Mouse (Mus musculus) liver, embryonic 14.5 days (tissue): ENCODE measurements around the gene Pif1. TPM values are rescaled to one million over a fixed set of nuclear protein-coding genes. Genes with fewer than 3 reads are reported as not detected.
A peak's percentile ranks its signal among the peaks of the same experiment; 100 is the strongest.

Experiments
- ATAC-seq: fragments of 200-750 bp; cut with Nextera tagmentation; 2 replicates; pipeline ENCODE4 v1.8.0; 2017; ENCODE audit warnings: moderate number of reproducible peaks, mild to moderate bottlenecking, moderate library complexity; ENCODE audit not compliant: insufficient read depth
- DNase-seq, 3 experiments: peaks; one replicate each; pipeline ENCODE4 v3.0.0-alpha.2; 2012 to 2013; ENCODE audit warnings: low read depth in 3 of 3, low spot score in 3 of 3
- H3K27ac ChIP-seq: fragments of 300-500 bp; sonication (generic); 2 replicates; pipeline ENCODE4 v1.5.1; 2014; ENCODE audit warnings: moderate library complexity, mild to moderate bottlenecking, control low read depth, inconsistent platforms
- H3K27me3 ChIP-seq: fragments of 300-500 bp; sonication (generic); 2 replicates; pipeline ENCODE4 v1.6.1; 2014; ENCODE audit warnings: mild to moderate bottlenecking, low read length, moderate library complexity; ENCODE audit not compliant: control insufficient read depth, insufficient read depth
- H3K36me3 ChIP-seq: fragments of 300-500 bp; sonication (generic); replicated peaks from 2 replicates; pipeline ENCODE4 v1.6.1; 2014; ENCODE audit warnings: low read depth; ENCODE audit not compliant: control insufficient read depth, insufficient read depth
- H3K4me1 ChIP-seq, 2 experiments: fragments of 200-500 bp in 1 of 2; fragments of 300-500 bp in 1 of 2; sonication (generic) in 1 of 2; replicated peaks; 2 replicates each; pipeline ENCODE4 v1.6.1; 2012 to 2014; ENCODE audit warnings: antibody characterized with exemption in 1 of 2, inconsistent platforms in 1 of 2, low read length in 1 of 2; ENCODE audit not compliant: control insufficient read depth in 2 of 2, insufficient read depth in 2 of 2
- H3K4me2 ChIP-seq: fragments of 300-500 bp; sonication (generic); 2 replicates; pipeline ENCODE4 v1.6.1; 2014; ENCODE audit warnings: low read depth, mild to moderate bottlenecking, control low read depth, moderate library complexity
- H3K4me3 ChIP-seq, 2 experiments: fragments of 200-500 bp in 1 of 2; fragments of 300-500 bp in 1 of 2; sonication (generic) in 1 of 2; 2 replicates each; pipeline ENCODE4 v1.5.1; 2012 to 2014; ENCODE audit warnings: low read depth in 2 of 2, low read length in 2 of 2, mild to moderate bottlenecking in 2 of 2, control low read depth in 1 of 2, inconsistent platforms in 1 of 2, moderate library complexity in 1 of 2; ENCODE audit not compliant: insufficient read depth in 1 of 2
- H3K9ac ChIP-seq: fragments of 300-500 bp; sonication (generic); replicated peaks from 2 replicates; pipeline ENCODE4 v1.6.1; 2014; ENCODE audit warnings: mild to moderate bottlenecking, control low read depth, moderate library complexity
- H3K9me3 ChIP-seq: fragments of 300-500 bp; sonication (generic); 2 replicates; pipeline ENCODE4 v1.6.1; 2016; ENCODE audit warnings: low read length, mixed read lengths; ENCODE audit not compliant: control insufficient read depth
- CTCF ChIP-seq: IDR thresholded peaks from 2 replicates; pipeline ENCODE4 v1.5.1; 2016; ENCODE audit warnings: antibody characterized with exemption, low read depth, control low read depth
- EP300 ChIP-seq: IDR thresholded peaks from 2 replicates; pipeline ENCODE4 v1.6.1; 2016; ENCODE audit warnings: antibody characterized with exemption, low read depth
- WGBS: fragments of 180-500 bp; shearing (Covaris S2); extraction: QIAGEN DNeasy Blood & Tissue Kit; methylation state at CpG from one replicate; pipeline ENCODE4 v1.1.7; 2014; ENCODE audit not compliant: insufficient replicate concordance; 5-methylcytosine and 5-hydroxymethylcytosine counted together
- polyA plus RNA-seq, 2 experiments: library from polyadenylated mRNA; depleted of rRNA in 1 of 2; stranded (reverse) in 1 of 2; unstranded in 1 of 2; fragments of >200 nt; fragmentation: Nextera tagmentation in 1 of 2; extraction: Ambion mirVana in 1 of 2; gene quantifications; 2 replicates each; pipeline versions ENCODE4 v1.2.1 to v1.2.3; 2012 to 2014

Gene Pif1
- polyA plus RNA-seq, 2 experiments = 6.8 to 11.9 TPM

DNA sequence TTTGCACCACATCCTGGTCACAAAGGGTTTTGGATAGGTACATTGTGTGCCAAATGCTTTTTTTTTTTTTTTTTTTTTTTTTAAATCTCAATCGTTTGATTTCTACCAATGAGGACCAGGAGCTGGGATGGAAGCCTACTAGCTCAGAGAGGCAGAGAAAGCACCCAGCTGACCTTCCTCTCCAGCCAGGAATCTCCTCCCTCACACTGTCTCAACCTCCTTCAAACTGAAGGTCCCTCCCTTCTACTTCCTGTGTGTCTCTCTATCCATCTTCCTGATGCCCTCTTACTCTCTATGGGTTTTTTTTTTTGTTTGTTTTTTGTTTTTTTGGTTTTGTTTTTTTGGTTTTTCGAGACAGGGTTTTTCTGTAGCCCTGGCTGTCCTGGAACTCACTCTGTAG is 14.0 kb downstream of the Pif1 start:
- Histone ChIP-seq H3K9me3 (no peaks in the 10 kb centered on the region), H3K4me2 (no peak overlapping the region), H3K36me3 (no peaks in the 10 kb centered on the region), H3K4me3 (no peak overlapping the region), H3K27ac (no peak overlapping the region), H3K27me3 (no peaks in the 10 kb centered on the region), H3K4me1 (no peaks in the 10 kb centered on the region), H3K9ac (no peak overlapping the region)
- DNase-seq = no peak
- 40% methylated on average over 2 of the region's 2 CpGs for WGBS
- ATAC-seq = no peak
- TF ChIP-seq EP300 (no peak), CTCF (no peak)

DNA sequence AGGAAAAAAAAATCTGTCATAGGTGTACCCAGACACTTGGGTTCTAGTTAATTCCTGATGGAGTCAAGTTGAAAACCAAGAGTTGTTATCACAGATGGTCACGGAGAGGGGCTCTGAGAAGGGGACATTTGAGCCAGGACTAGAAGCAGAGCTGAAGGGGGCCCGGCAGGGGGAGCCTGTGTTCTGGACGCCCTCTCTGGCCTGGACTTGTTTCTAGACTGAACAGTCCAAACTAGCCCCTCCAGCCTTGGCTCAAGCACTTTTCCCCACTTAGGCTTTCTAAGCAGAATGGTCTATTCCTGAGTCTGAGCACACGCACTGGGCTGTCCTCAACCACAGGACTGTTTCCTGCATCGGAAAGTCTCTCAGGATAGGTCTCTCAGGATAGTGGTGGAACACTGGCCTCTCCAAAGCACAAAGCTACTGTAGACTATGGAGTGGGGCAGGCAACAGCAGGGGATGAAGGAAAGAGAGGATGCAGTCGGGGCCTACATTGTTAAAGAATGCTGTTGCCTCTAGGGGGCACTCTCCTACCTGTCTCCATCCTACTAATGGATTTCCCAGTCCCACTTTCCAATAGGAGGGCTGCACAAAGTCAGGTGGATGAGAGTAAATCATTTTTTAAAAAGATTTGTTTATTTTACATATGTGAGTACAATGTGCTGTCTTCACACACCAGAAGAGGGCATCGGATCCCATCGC is 16.6 kb downstream of the Pif1 start:
- Histone ChIP-seq H3K27me3 (no peaks in the 10 kb centered on the region), H3K36me3 (no peaks in the 10 kb centered on the region), H3K27ac (no peak overlapping the region), H3K9me3 (no peaks in the 10 kb centered on the region), H3K9ac (no peak overlapping the region), H3K4me2 (no peak overlapping the region), H3K4me1 (no peaks in the 10 kb centered on the region), H3K4me3 (no peak overlapping the region)
- WGBS = 53% methylated on average over 8 of the region's 8 CpGs
- ATAC-seq (no peak), DNase-seq (no peak)
- TF ChIP-seq CTCF (peak; percentile 62), EP300 (no peak)

DNA sequence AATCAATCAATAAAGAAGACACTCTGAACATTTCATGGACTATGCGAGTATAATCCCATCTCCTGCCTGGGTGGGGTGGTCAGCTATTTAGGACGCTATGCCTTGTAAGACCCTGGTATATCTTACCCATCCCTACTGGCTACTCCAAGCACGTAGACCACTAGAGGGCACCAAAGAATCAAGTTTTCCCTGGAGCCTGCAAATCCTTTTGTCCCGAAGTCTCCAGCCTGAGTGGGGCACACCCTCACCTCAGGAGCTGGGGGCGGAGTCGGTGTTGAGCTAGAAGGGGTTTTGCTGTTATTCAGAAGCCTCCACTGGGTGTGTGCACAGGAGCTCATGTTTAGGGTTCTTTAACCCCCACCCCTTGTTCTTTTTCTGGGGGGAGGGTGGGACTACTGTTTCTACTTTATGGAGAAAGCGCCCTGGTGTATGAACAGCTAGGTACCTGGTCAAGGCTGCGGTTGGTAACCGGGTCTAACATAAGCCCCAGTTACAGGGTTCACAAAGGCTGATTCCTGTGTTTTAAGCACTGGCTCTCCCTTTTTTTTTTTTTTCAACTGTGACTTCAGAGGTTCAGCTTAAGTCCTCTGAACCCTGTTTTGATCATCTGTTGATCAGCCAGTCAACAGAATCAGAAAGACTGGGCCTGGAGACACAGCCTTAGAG is 18.6 kb downstream of the Pif1 start:
- H3K36me3 ChIP-seq = no peaks in the 10 kb centered on the region
- TF ChIP-seq EP300 = no peak
- TF ChIP-seq CTCF = peak; percentile 82
- no peaks in the 10 kb centered on the region for H3K27me3 ChIP-seq
- H3K4me3 ChIP-seq = no peak overlapping the region
- no peak overlapping the region for H3K27ac ChIP-seq
- WGBS = 7% methylated on average over 9 of the region's 9 CpGs
- ATAC-seq (peak; percentile 47; the same call in 1 of the 2 replicates), DNase-seq (peak; percentile 61 to 69 (median 62))
- no peaks in the 10 kb centered on the region for H3K4me1 ChIP-seq
- H3K9ac ChIP-seq = no peak overlapping the region
- H3K4me2 ChIP-seq = peak overlapping the region; percentile 19; the same call in 1 of the 2 replicates
- no peaks in the 10 kb centered on the region for H3K9me3 ChIP-seq

DNA sequence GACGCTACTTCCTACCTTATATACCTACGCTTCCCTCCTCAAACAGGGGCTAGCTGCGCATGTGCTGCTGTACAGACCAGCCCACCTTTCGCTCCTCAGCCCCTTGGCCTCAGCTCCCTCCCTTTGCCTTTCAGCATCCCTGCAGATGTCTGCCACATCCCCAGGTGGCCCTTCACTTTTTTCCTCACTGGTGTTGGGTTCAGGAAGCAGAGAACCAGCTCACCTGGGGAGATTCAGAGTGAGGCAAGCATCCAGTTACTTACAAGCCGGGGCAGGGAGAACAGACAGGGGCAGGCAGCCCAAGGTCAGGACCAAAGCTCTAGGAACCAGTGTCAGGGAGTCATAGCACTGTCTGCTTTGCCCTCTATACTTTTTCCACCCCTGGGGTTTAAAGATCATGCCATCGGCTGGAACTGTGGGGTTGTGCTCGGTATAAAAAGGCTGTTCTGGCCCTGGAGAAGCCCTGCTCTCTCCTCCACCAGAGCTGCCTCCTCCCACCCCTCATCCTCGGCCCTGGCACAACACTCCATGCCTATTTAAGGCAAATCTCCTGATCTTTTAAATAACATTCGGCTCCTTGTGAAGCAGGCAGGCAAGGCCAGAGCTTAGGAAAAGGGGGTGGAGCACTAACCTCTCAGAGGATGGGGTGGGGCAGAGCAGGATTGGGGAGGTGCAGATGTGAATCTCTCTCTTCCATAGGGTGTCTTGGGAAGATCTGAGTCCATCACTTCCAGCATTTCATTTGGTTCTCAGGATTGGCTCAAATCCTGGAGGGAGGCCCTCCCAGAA is 19.6 kb downstream of the Pif1 start:
- H3K9ac ChIP-seq = no peak overlapping the region
- no peak overlapping the region for H3K4me3 ChIP-seq
- H3K36me3 ChIP-seq = no peaks in the 10 kb centered on the region
- DNase-seq (no peak), ATAC-seq (no peak)
- H3K27ac ChIP-seq = no peak overlapping the region
- no peak overlapping the region for H3K4me2 ChIP-seq
- H3K4me1 ChIP-seq = no peaks in the 10 kb centered on the region
- H3K9me3 ChIP-seq = no peaks in the 10 kb centered on the region
- 50% methylated on average over 9 of the region's 9 CpGs for WGBS
- no peaks in the 10 kb centered on the region for H3K27me3 ChIP-seq
- no peak for TF ChIP-seq CTCF
- TF ChIP-seq EP300 = no peak

DNA sequence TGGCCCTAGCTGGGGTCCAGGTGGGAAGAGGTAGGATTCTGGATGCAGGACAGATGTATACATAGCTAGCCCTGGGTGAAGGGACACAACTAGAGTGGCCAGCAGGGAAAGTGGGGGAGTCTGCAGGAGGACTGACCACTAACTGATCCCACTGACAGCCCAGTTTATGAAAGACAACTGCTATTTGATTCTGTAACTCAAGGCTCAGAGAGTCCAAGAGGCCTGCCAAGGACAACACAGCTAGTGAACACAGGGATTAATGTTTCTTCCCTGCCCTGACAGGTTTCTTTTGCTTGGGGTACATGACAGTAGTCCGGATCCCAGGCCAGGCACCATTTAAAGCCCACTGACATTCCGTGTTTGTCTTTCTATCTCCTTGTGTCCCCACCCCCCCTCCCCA is 20.2 kb downstream of the Pif1 start:
- no peak for ATAC-seq
- WGBS = 36% methylated on average over 2 of the region's 2 CpGs
- H3K4me1 ChIP-seq = no peaks in the 10 kb centered on the region
- H3K36me3 ChIP-seq = no peaks in the 10 kb centered on the region
- no peak overlapping the region for H3K9ac ChIP-seq
- H3K4me2 ChIP-seq = no peak overlapping the region
- no peaks in the 10 kb centered on the region for H3K27me3 ChIP-seq
- H3K27ac ChIP-seq = no peak overlapping the region
- TF ChIP-seq EP300 = no peak
- no peak for TF ChIP-seq CTCF
- no peak for DNase-seq
- no peaks in the 10 kb centered on the region for H3K9me3 ChIP-seq
- no peak overlapping the region for H3K4me3 ChIP-seq
